Mouse (Mus musculus): ENCODE measurements around the gene Gas6. TPM values are rescaled to one million over a fixed set of nuclear protein-coding genes. Genes with fewer than 3 reads are reported as not detected.

The Gas6 gene
- polyA plus RNA-seq, 1 experiment from 2014 or later: 53.8 TPM

GRCm38 (mm10) chr8:13520349-13520748 is 26.1 kb upstream of the Gas6 start:
- H3K4me1 ChIP-seq (replicated peaks): no peaks in the 10 kb centered on the region
- WGBS: 75% methylated on average over 6 of the region's 6 CpGs
- ATAC-seq (ENCODE audit: low FRiP score, low read depth): no peak

DNA sequence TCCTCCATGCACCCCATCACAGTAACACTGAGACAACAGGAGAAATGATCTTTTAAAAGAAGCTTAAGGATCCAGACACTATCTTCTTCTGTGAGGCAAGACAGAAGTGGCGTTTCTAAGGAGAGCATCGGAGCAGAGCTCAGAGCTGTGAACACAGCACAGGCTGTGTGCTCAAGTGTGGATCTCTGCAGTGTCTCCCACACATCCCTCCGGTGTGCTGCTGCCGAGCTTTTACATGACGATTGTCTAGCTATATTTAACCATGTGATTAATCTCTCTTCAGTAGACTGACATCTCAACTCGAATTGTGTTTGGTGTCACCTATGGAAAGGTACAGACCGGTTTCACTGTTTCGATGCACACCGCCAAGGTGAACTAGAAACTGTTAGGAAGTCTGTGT is 25.2 kb upstream of the Gas6 start:
- ATAC-seq (ENCODE audit: low FRiP score, low read depth): no peak
- Histone ChIP-seq H3K9me3 (no peaks in the 10 kb centered on the region), H3K4me1 (replicated peaks) (no peaks in the 10 kb centered on the region), H3K4me3 (no peak overlapping the region), H3K27ac (replicated peaks) (no peak overlapping the region), H3K27me3 (no peaks in the 10 kb centered on the region), H3K36me3 (no peaks in the 10 kb centered on the region), H3K9ac (no peak overlapping the region), H3K4me2 (no peak overlapping the region)
- WGBS: 87% methylated on average over 9 of the region's 9 CpGs

More at GRCm38 (mm10) chr8:13520349-13520748, 26.1 kb upstream of the Gas6 start:
- no peaks in the 10 kb centered on the region for H3K9me3 ChIP-seq
- H3K4me3 ChIP-seq: no peak overlapping the region
- no peak overlapping the region for H3K4me2 ChIP-seq
- no peaks in the 10 kb centered on the region for H3K27me3 ChIP-seq
- H3K36me3 ChIP-seq: no peaks in the 10 kb centered on the region
- no peak overlapping the region for H3K9ac ChIP-seq
- no peak overlapping the region for H3K27ac ChIP-seq (replicated peaks)

GRCm38 (mm10) chr8:13517284-13517781 is 23.0 kb upstream of the Gas6 start:
- H3K27me3 ChIP-seq: no peaks in the 10 kb centered on the region

DNA sequence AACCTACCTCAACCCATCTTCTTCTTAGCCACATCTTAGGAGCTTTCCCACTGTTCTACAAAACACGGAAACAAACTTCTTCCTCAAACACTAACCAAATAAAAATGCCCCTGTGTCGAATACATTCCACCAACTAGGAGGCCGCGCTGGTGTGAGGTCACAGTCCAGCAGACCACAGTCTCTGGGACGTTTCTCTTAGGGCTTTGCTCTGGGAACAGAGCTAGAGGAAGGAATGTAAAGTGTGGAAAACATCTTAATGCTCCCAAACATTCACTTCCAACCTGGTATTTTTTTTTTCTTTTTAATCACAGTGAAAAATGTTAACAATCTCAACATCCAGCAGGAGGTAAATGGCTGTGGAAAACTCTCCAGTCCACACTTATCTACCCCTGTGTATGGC is 22.4 kb upstream of the Gas6 start:
- no peak for ATAC-seq (ENCODE audit: low FRiP score, low read depth)

More at GRCm38 (mm10) chr8:13517284-13517781, 23.0 kb upstream of the Gas6 start:
- H3K4me2 ChIP-seq: no peak overlapping the region
- H3K4me3 ChIP-seq: no peak overlapping the region
- no peaks in the 10 kb centered on the region for H3K9me3 ChIP-seq
- no peaks in the 10 kb centered on the region for H3K4me1 ChIP-seq (replicated peaks)
- H3K36me3 ChIP-seq: no peaks in the 10 kb centered on the region
- no peak overlapping the region for H3K9ac ChIP-seq
- no peak overlapping the region for H3K27ac ChIP-seq (replicated peaks)
- WGBS: 93% methylated on average over 6 of the region's 6 CpGs
- no peak for ATAC-seq (ENCODE audit: low FRiP score, low read depth)

GRCm38 (mm10) chr8:13516011-13516442 is 21.7 kb upstream of the Gas6 start:
- Histone ChIP-seq H3K4me1 (replicated peaks) (no peaks in the 10 kb centered on the region), H3K4me2 (no peak overlapping the region), H3K27me3 (no peaks in the 10 kb centered on the region), H3K36me3 (no peaks in the 10 kb centered on the region), H3K4me3 (no peak overlapping the region), H3K9ac (no peak overlapping the region), H3K9me3 (no peaks in the 10 kb centered on the region), H3K27ac (replicated peaks) (no peak overlapping the region)
- 59% methylated on average over 7 of the region's 7 CpGs for WGBS
- ATAC-seq (ENCODE audit: low FRiP score, low read depth): no peak

More for the DNA sequence above, 22.4 kb upstream of the Gas6 start:
- no peaks in the 10 kb centered on the region for H3K36me3 ChIP-seq
- no peaks in the 10 kb centered on the region for H3K27me3 ChIP-seq
- H3K27ac ChIP-seq (replicated peaks): no peak overlapping the region
- H3K9me3 ChIP-seq: no peaks in the 10 kb centered on the region
- H3K9ac ChIP-seq: no peak overlapping the region
- no peak overlapping the region for H3K4me2 ChIP-seq
- H3K4me3 ChIP-seq: no peak overlapping the region
- no peaks in the 10 kb centered on the region for H3K4me1 ChIP-seq (replicated peaks)
- 84% methylated on average over 5 of the region's 5 CpGs for WGBS

- no peak for ATAC-seq (ENCODE audit: low FRiP score, low read depth)
- H3K9me3 ChIP-seq: no peaks in the 10 kb centered on the region
- WGBS: 90% methylated on average over 5 of the region's 5 CpGs
Measured at GRCm38 (mm10) chr8:13513556-13514370, 19.5 kb upstream of the Gas6 start.

GRCm38 (mm10) chr8:13512677-13513076 is 18.4 kb upstream of the Gas6 start:
- H3K4me2 ChIP-seq: no peak overlapping the region
- H3K36me3 ChIP-seq: no peaks in the 10 kb centered on the region
- H3K9ac ChIP-seq: no peak overlapping the region
- H3K4me3 ChIP-seq: no peak overlapping the region
- ATAC-seq (ENCODE audit: low FRiP score, low read depth): no peak
- H3K27ac ChIP-seq (replicated peaks): no peak overlapping the region
- H3K4me1 ChIP-seq (replicated peaks): no peaks in the 10 kb centered on the region
- WGBS: 71% methylated on average over 6 of the region's 6 CpGs
- H3K27me3 ChIP-seq: no peaks in the 10 kb centered on the region
- no peaks in the 10 kb centered on the region for H3K9me3 ChIP-seq

More at GRCm38 (mm10) chr8:13513556-13514370, 19.5 kb upstream of the Gas6 start:
- Histone ChIP-seq H3K4me3 (no peak overlapping the region), H3K27me3 (no peaks in the 10 kb centered on the region), H3K36me3 (no peaks in the 10 kb centered on the region), H3K27ac (replicated peaks) (no peak overlapping the region), H3K9ac (no peak overlapping the region), H3K4me1 (replicated peaks) (no peaks in the 10 kb centered on the region), H3K4me2 (no peak overlapping the region)

GRCm38 (mm10) chr8:13512016-13512415 is 17.7 kb upstream of the Gas6 start:
- no peaks in the 10 kb centered on the region for H3K9me3 ChIP-seq
- no peaks in the 10 kb centered on the region for H3K27me3 ChIP-seq
- ATAC-seq (ENCODE audit: low FRiP score, low read depth): no peak
- no peak overlapping the region for H3K4me3 ChIP-seq
- no peaks in the 10 kb centered on the region for H3K4me1 ChIP-seq (replicated peaks)
- H3K27ac ChIP-seq (replicated peaks): no peak overlapping the region
- H3K4me2 ChIP-seq: no peak overlapping the region
- H3K9ac ChIP-seq: no peak overlapping the region
- H3K36me3 ChIP-seq: no peaks in the 10 kb centered on the region
- 66% methylated on average over 5 of the region's 5 CpGs for WGBS

GRCm38 (mm10) chr8:13507284-13507937 is 13.1 kb upstream of the Gas6 start:
- no peak for ATAC-seq (ENCODE audit: low FRiP score, low read depth)
- H3K27ac ChIP-seq (replicated peaks): no peak overlapping the region
- WGBS: 78% methylated on average over 3 of the region's 3 CpGs

GRCm38 (mm10) chr8:13506849-13507248 is 12.6 kb upstream of the Gas6 start:
- Histone ChIP-seq H3K27ac (replicated peaks) (no peak overlapping the region), H3K4me3 (no peak overlapping the region), H3K9ac (no peak overlapping the region), H3K9me3 (no peaks in the 10 kb centered on the region), H3K27me3 (no peaks in the 10 kb centered on the region), H3K4me1 (replicated peaks) (no peaks in the 10 kb centered on the region), H3K4me2 (no peak overlapping the region), H3K36me3 (no peaks in the 10 kb centered on the region)
- WGBS: 43% methylated on average over 4 of the region's 4 CpGs
- no peak for ATAC-seq (ENCODE audit: low FRiP score, low read depth)

More at GRCm38 (mm10) chr8:13507284-13507937, 13.1 kb upstream of the Gas6 start:
- Histone ChIP-seq H3K4me3 (no peak overlapping the region), H3K9ac (no peak overlapping the region), H3K36me3 (no peaks in the 10 kb centered on the region), H3K4me1 (replicated peaks) (no peaks in the 10 kb centered on the region), H3K4me2 (no peak overlapping the region), H3K27me3 (no peaks in the 10 kb centered on the region), H3K9me3 (no peaks in the 10 kb centered on the region)

- H3K9ac ChIP-seq: no peak overlapping the region
- no peaks in the 10 kb centered on the region for H3K27me3 ChIP-seq
- no peak overlapping the region for H3K27ac ChIP-seq (replicated peaks)
- no peaks in the 10 kb centered on the region for H3K9me3 ChIP-seq
- H3K4me3 ChIP-seq: no peak overlapping the region
- no peak for ATAC-seq (ENCODE audit: low FRiP score, low read depth)
- H3K4me1 ChIP-seq (replicated peaks): no peaks in the 10 kb centered on the region
- no peak overlapping the region for H3K4me2 ChIP-seq
- no peaks in the 10 kb centered on the region for H3K36me3 ChIP-seq
Measured at GRCm38 (mm10) chr8:13504894-13505674, 10.8 kb upstream of the Gas6 start.

All from hindbrain, embryonic 15.5 days (tissue).